Mouse (Mus musculus) gastrocnemius, adult 8-10 months (tissue): Measurements from ENCODE around the gene Traf1. TPM values are rescaled to one million over a fixed set of nuclear protein-coding genes. Genes with fewer than 3 reads are reported as not detected.

Source experiments
- DNase-seq, 2 experiments: peaks; one replicate each; pipeline ENCODE4 v3.0.0; 2022; ENCODE audit warnings: low spot score in 2 of 2
- total RNA-seq, 4 experiments: library from RNA; stranded (reverse); gene quantifications; 2 replicates each; pipeline ENCODE4 v1.2.4; 2022

Traf1 gene
- total RNA-seq, 4 experiments from 2014 or later = 0.27 to 1.4 (median 0.58) TPM; not detected in 1

DNA sequence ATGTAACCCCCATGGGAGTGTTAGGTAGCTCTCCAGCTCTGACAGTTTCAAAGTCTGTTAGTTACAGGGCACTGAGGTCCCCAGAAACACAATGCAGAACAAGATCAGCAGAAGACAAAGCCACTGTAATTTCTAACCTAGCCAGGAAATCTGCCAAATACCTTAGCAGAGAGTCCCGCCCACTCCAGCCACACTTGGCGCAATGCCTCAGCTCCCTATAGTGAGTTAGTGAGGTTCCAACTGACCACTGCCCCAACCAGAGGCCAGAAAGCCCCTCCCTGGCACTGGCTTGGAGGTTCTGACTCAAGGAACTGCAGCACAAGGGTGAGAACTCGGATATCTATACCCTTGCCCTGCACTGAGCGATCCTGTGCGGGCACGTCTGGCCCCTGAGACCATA, 58.8 kb downstream of the Traf1 start:
- DNase-seq = no peak

DNA sequence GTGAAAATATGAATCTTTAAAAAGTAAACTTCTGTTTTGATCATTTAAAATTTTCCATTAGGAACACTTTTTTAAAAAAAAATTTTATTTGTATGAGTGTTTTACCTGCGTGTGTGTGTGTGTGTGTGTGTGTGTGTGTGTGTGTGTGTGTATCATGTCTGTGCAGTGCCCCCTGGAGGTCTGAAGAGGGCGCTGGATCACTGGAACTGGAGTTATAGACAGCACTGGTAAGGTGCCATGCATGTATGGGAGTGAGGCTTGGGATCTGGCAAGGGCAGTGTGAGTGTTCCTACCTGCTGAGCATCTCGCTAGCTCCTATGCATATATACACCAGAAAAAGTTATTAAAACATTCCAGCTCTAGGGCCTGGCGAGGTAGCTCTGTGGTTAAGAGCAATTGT, 59.8 kb downstream of the Traf1 start:
- no peak for DNase-seq

DNA sequence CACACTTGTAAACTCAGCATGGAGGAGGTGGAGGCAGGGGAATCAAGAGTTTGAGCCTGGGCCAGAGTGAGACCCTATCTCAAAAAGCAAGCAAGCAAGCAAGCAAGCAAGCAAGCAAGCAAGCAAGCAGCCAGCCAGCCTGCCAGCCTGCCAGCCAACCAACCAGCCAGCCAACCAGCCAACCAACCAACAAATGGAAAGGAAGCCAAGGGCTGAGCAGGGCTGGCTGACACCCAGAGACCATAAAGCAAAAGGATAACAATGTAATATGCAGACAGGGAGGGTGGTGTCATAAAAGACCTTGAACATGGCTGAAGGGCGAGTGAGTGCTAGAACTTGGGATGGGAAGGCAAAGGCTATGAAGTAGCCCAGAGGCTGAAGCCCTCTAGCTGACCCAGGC, 61.2 kb downstream of the Traf1 start:
- DNase-seq = no peak

DNA sequence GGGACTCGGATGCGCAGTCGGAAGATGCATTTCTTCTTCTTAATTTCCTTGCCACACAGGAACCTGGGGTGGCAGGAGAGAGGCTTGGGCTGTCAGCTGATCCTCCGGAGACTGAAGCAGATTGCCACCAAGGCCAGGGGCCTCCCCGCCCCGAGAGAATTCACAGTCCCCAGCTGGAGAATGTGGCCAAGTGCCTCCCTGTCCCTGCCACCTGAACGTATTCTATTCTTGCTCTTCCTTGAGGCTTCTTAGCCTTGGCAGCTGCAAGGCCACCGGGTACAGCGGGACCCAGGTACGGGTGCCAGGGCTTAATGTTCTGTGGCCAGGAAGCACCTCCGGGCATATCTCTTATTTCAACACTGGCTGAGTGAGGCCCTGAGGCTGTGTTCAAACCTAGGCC, 61.9 kb downstream of the Traf1 start:
- DNase-seq = no peak

DNA sequence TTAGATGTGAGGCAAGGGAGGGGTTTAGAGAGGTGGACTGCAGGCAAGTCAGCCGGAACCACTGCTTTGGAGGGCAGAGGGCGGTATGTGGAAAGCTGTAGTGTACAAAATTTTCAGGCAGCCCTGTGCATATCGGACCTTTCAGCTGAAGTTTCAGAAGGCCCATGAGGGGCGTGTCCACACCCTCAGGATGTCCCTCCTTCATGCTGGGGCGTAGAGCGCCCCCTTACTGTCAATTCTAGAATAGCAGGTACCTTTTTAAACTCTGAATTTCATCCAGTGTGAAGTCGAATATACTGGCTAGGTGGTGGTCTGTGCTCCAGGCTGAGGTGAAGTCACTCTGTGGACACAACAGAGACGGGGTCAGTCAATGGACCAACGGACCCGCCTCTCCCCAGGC, 63.8 kb downstream of the Traf1 start:
- DNase-seq = no peak

DNA sequence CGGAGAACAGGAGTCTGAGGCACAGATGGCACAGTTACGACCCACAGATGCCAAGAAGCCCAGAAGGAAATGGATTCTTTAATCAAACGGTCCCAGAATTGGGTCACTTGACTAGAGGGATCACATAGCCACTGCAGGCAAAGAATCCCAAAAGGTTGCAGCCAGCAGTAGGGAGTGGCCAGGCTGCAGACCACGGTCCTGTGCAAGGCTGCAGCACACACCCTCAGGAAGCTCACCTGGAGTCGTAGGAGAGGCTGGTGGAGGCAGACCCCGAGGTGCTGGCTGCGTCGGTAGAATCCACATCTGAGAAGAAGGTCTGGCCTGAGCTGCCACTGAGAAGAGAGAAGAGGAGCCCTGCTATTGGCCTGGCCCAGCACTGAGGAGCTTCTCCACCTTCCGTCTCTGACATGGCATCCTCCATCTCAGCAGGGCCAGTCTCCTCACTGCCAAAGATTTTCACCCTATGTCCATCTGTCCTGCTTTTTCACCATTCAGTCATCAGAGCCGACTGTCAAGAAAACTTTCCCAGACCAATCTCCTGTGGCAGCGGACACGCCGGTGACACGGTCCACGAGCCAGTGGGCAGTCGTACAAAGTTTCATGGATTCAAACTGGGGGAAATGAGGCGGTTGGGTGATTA, 64.6 kb downstream of the Traf1 start:
- DNase-seq = no peak

DNA sequence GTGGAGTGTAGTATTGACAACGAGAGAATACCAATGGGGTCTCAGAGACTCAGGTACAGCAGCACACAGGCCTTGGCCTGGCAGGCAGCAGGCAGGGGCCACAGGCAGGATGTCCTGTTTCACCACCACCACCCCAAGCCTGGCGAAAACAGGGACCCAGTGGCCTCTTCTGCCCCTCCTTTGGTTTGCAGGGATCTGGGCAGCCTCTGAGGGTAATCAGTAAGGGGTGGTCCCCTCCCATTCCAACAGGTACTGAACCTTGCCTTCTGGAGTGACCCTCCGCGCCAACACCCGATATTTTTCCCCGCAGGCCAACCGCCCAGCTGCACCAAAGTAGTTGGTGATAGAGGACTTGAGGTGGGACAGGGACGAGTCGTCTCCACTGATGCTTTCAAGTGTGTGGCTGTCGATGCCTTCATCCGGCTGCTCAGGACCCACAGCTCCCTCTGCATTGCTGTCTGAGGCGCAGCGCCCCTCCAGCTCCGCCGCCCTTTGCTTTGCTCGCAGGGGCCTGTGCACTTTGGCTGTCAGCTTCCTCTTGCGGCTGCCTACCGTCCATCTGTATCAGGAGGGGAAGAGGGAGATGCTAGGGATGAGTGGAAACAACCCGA, 66.0 kb downstream of the Traf1 start:
- no peak for DNase-seq

DNA sequence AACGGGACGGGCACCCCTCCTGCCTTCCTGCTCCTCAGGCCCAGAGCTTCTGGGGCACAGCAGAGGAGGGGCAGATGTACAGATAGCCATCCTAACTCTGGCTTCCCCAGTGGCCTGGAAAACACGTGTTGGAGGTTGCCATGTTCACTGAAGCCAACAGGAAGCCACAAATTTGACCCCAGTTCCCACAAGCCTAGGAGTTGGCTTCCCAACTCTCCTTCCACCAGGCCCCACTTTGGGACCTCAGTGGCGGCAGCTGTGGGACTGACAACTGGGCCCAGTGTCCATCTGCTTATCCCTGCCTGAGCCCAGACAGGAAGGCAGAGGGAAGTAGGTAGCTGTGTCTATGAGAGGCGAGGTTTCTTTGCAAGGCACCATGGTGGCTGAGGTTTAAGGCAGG, 67.6 kb downstream of the Traf1 start:
- no peak for DNase-seq

Other genes with a start within 250 kb of the Traf1 start
- 10 to 100 TPM; 34.1 to 36.4 (median 35.4) TPM for gene Gapvd1, start 206.5 kb downstream of the Traf1 start, total RNA-seq
- 100 to 1,000 TPM; 149 to 179 (median 165) TPM for gene Hspa5, start 189.8 kb downstream of the Traf1 start, total RNA-seq
- 10 to 100 TPM in 3 of 4 experiments, 1 to 10 TPM in 1; 7.4 to 13.1 (median 11.4) TPM for gene Rabepk, start 161.9 kb downstream of the Traf1 start, total RNA-seq
- gene Fbxw2, start 135.5 kb downstream of the Traf1 start, total RNA-seq = 10 to 100 TPM; 53.0 to 58.9 (median 56.3) TPM
- under 1 TPM in 3 of 4 experiments, not detected in 1; 0.15 to 0.19 (median 0.18) TPM for gene Gm34653, start 128.8 kb downstream of the Traf1 start, total RNA-seq
- gene Cutal, start 87.4 kb downstream of the Traf1 start, total RNA-seq = under 1 TPM; 0.20 to 0.31 (median 0.22) TPM
- 10 to 100 TPM; 11.0 to 18.6 (median 15.5) TPM for gene Psmd5, start 86.8 kb downstream of the Traf1 start, total RNA-seq
- 1 to 10 TPM in 1 of 4 experiments, under 1 TPM in 3; 0.29 to 1.1 (median 0.46) TPM for gene Phf19, start 47.7 kb downstream of the Traf1 start, total RNA-seq
- under 1 TPM in 1 of 4 experiments, not detected in 3; 0.21 TPM for gene Hc, start 99.7 kb upstream of the Traf1 start, total RNA-seq
- under 1 TPM in 1 of 4 experiments, not detected in 3; 0.16 TPM for gene AI182371, start 139.8 kb upstream of the Traf1 start, total RNA-seq
- gene Cntrl, start 147.7 kb upstream of the Traf1 start, total RNA-seq = 1 to 10 TPM; 4.1 to 6.0 (median 4.6) TPM
- gene Rab14, start 239.3 kb upstream of the Traf1 start, total RNA-seq = 10 to 100 TPM; 70.2 to 83.8 (median 76.1) TPM